Mouse (Mus musculus) bone marrow, adult 2 months (tissue): Measurements from ENCODE around the gene Abcg1. TPM values are rescaled to one million over a fixed set of nuclear protein-coding genes. Genes with fewer than 3 reads are reported as not detected.

Experiments
- H3K27ac ChIP-seq: fragments of 200-500 bp; 2 replicates; pipeline ENCODE4 v1.5.1; 2012; ENCODE audit warnings: low read depth, mild to moderate bottlenecking, control low read depth, inconsistent platforms, low read length; ENCODE audit not compliant: control insufficient read depth, poor library complexity, insufficient read depth
- H3K4me1 ChIP-seq: fragments of 200-500 bp; 2 replicates; pipeline ENCODE4 v1.6.1; 2011; ENCODE audit warnings: low read length; ENCODE audit not compliant: control insufficient read depth, insufficient read depth
- H3K4me3 ChIP-seq: fragments of 200-500 bp; replicated peaks from 2 replicates; pipeline ENCODE3; 2011; ENCODE audit warnings: mild to moderate bottlenecking, low read depth, low read length, control low read depth; ENCODE audit not compliant: control insufficient read depth
- CTCF ChIP-seq: fragments of 200-500 bp; IDR thresholded peaks from 2 replicates; pipeline ENCODE4 v1.5.1; 2011; ENCODE audit warnings: low read length, control low read depth; ENCODE audit not compliant: control insufficient read depth, insufficient read depth
- POLR2A ChIP-seq: fragments of 200-500 bp; IDR thresholded peaks from 2 replicates; pipeline ENCODE4 v1.6.1; 2011; ENCODE audit warnings: low read depth, mild to moderate bottlenecking, control low read depth, low read length, borderline replicate concordance; ENCODE audit not compliant: control insufficient read depth
- WGBS: fragments of 180-500 bp; shearing (Covaris S2); methylation state at CpG from one replicate; pipeline ENCODE4 v1.1.7; 2018; 5-methylcytosine and 5-hydroxymethylcytosine counted together
- polyA plus RNA-seq: library from polyadenylated mRNA; stranded (reverse); fragments of >200 nt; gene quantifications from 2 replicates; pipeline ENCODE4 v1.2.4, GENCODE M21; 2011; ENCODE audit warnings: low replicate concordance; ENCODE audit not compliant: missing spikeins, insufficient read depth, insufficient read length

Gene Abcg1
- polyA plus RNA-seq, 1 experiment: 10.4 TPM

GRCm38 (mm10) chr17:31070403-31071185 is 13.1 kb downstream of the Abcg1 start:
- TF ChIP-seq POLR2A (no peak), CTCF (no peak)
- H3K4me3 ChIP-seq: no peak overlapping the region
- peaks cover 27% of the 10 kb centered on the region for H3K4me1 ChIP-seq
- WGBS: 23% methylated on average over 6 of the region's 6 CpGs
- H3K27ac ChIP-seq: peak overlapping the region; percentile 19; the same call in 1 of the 2 replicates

GRCm38 (mm10) chr17:31071421-31072301 is 14.2 kb downstream of the Abcg1 start:
- TF ChIP-seq POLR2A (no peak), CTCF (no peak)
- 23% methylated on average over 18 of the region's 18 CpGs for WGBS
- Histone ChIP-seq H3K4me1 (peaks cover 29% of the 10 kb centered on the region), H3K4me3 (no peak overlapping the region), H3K27ac (peak overlapping the region; percentile 19)

GRCm38 (mm10) chr17:31072872-31073271 is 15.4 kb downstream of the Abcg1 start:
- Histone ChIP-seq H3K4me3 (no peak overlapping the region), H3K27ac (no peak overlapping the region), H3K4me1 (peaks cover 31% of the 10 kb centered on the region)
- TF ChIP-seq POLR2A (no peak), CTCF (no peak)
- 70% methylated on average over 4 of the region's 4 CpGs for WGBS

GRCm38 (mm10) chr17:31073273-31074052 is 16.0 kb downstream of the Abcg1 start:
- no peak overlapping the region for H3K27ac ChIP-seq
- 5% methylated on average over 31 of the region's 31 CpGs for WGBS
- no peak overlapping the region for H3K4me3 ChIP-seq
- H3K4me1 ChIP-seq: peaks cover 30% of the 10 kb centered on the region
- no peak for TF ChIP-seq CTCF

- no peak overlapping the region for H3K4me3 ChIP-seq
- TF ChIP-seq CTCF (no peak), POLR2A (no peak)
- 13% methylated on average over 7 of the region's 7 CpGs for WGBS
- H3K4me1 ChIP-seq: peaks cover 30% of the 10 kb centered on the region
- H3K27ac ChIP-seq: peak overlapping the region; percentile 30
Measured at GRCm38 (mm10) chr17:31074053-31074590, 16.6 kb downstream of the Abcg1 start.

- H3K4me3 ChIP-seq: no peak overlapping the region
- whole genome bisulfite sequencing: 6% methylated on average over 3 of the region's 3 CpGs
Measured at GRCm38 (mm10) chr17:31074666-31075065, 17.2 kb downstream of the Abcg1 start.

GRCm38 (mm10) chr17:31075471-31075870 is 18.0 kb downstream of the Abcg1 start:
- H3K27ac ChIP-seq: peak overlapping the region; percentile 39; the same call in 1 of the 2 replicates
- WGBS: 48% methylated on average over 5 of the region's 5 CpGs
- TF ChIP-seq CTCF (no peak), POLR2A (no peak)

More at GRCm38 (mm10) chr17:31074666-31075065, 17.2 kb downstream of the Abcg1 start:
- Histone ChIP-seq H3K27ac (no peak overlapping the region), H3K4me1 (peaks cover 30% of the 10 kb centered on the region)
- TF ChIP-seq CTCF: no peak
- TF ChIP-seq POLR2A: no peak

GRCm38 (mm10) chr17:31077561-31077960 is 20.1 kb downstream of the Abcg1 start:
- H3K27ac ChIP-seq: no peak overlapping the region
- no peak overlapping the region for H3K4me3 ChIP-seq
- TF ChIP-seq CTCF (no peak), POLR2A (no peak)
- WGBS: 53% methylated on average over 5 of the region's 5 CpGs
- peaks cover 15% of the 10 kb centered on the region for H3K4me1 ChIP-seq

More at GRCm38 (mm10) chr17:31075471-31075870, 18.0 kb downstream of the Abcg1 start:
- peaks cover 28% of the 10 kb centered on the region for H3K4me1 ChIP-seq
- no peak overlapping the region for H3K4me3 ChIP-seq
